Mouse (Mus musculus): ENCODE measurements around the gene Fam50b. TPM values are rescaled to one million over a fixed set of nuclear protein-coding genes. Genes with fewer than 3 reads are reported as not detected.
A peak's percentile ranks its signal among the peaks of the same experiment; 100 is the strongest.

Gene Fam50b
- polyA plus RNA-seq, 1 experiment: 0.09 TPM

DNA sequence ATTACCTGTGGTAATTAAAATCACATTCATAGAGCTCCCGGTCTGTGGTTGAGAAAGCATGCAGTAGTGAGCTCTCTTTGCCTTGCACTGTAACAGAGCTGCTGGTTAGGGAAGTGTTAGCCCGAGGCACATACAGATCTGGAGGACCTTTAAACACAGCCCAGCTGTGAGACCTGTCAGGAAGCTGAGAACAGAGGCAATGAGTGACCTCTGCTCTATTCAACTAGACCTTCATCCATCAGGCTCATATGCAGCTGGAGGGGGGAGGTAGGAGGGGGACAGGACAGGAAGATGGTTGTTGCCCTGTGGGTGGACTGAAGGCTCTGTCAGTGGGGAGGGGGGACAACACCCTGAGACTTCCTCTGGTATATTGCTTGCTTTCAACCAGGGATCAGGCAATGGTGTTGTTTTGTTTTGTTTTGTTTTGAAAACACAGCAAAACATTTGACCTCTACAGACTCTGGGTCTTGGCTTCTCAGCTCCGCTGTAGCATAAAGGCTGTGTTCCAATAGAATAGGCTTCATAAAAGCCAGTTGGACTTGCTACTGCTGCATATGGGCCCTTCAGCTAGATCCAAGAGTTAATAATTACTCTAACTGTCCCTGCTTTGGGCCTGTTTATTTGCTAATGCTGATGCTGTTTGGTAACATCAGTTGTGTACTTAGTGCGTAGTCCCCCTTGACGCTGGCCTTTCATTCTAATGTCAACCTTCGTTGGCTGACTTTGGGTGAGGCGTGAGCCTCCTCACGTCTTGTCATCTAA lies 9.6 kb upstream of the Fam50b start:
- WGBS: 58% methylated on average over 8 of the region's 8 CpGs
- no peaks in the 10 kb centered on the region for H3K36me3 ChIP-seq (ENCODE audit: control insufficient read depth, insufficient read depth, low read length)
- TF ChIP-seq POLR2A (IDR thresholded peaks at IDR 0.05; ENCODE audit: low read depth, low read length) (no peak), CTCF (conservative IDR thresholded peaks at IDR 0.05; ENCODE audit: insufficient read depth, insufficient read length, low read depth, low read length) (no peak)
- peaks cover 14% of the 10 kb centered on the region for H3K4me1 ChIP-seq (ENCODE audit: control insufficient read depth, insufficient read depth, low read length)
- DNase-seq: peak; percentile 40
- no peak overlapping the region for H3K4me3 ChIP-seq (ENCODE audit: insufficient read depth, low read depth, low read length)
- no peak overlapping the region for H3K27ac ChIP-seq (ENCODE audit: insufficient read depth, low read depth, low read length)
- no peaks in the 10 kb centered on the region for H3K27me3 ChIP-seq (replicated peaks; ENCODE audit: control insufficient read depth, insufficient read depth, low read length)

DNA sequence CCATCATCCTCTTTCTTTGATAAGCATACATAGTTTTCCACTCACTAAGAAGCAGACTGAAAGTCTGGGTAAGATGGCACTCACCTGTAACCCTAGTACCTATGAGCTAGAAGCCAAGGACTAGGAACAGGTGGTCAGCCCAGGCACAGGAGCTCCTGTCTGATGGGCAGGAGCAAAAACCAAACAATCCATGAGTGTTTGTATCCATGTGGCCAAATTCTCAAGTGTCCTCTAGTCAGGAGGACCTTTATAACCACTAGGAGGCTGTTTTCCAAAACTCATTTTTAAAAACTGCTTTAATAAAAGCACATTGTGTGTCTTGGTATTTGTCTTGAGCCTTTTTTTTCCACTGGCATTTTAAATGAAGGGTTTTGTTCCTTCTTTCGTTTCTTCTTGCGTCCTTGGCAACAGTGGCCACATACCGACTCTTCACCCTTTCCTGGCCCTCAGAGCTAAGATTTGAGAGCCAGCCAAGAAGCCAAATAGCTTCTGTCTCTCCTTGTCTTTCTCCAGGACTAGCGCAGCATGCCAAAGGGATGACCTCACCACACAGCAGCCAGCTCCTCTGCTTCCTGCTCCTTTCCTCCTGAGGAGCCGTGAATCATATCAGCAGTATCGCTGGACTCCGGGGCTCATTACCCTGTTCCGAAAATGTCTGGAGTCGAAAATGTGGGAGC lies 8.7 kb upstream of the Fam50b start:
- 7% methylated on average over 9 of the region's 9 CpGs for WGBS
- DNase-seq: peak; percentile 85
- peak overlapping the region; percentile 67; the same call in 1 of the 2 replicates for H3K27ac ChIP-seq (ENCODE audit: insufficient read depth, low read depth, low read length)
- peak overlapping the region; percentile 4; the same call in 1 of the 2 replicates for H3K4me3 ChIP-seq (ENCODE audit: insufficient read depth, low read depth, low read length)
- H3K36me3 ChIP-seq (ENCODE audit: control insufficient read depth, insufficient read depth, low read length): no peaks in the 10 kb centered on the region
- TF ChIP-seq POLR2A (IDR thresholded peaks at IDR 0.05; ENCODE audit: low read depth, low read length) (no peak), CTCF (conservative IDR thresholded peaks at IDR 0.05; ENCODE audit: insufficient read depth, insufficient read length, low read depth, low read length) (no peak)
- peaks cover 14% of the 10 kb centered on the region for H3K4me1 ChIP-seq (ENCODE audit: control insufficient read depth, insufficient read depth, low read length)
- no peaks in the 10 kb centered on the region for H3K27me3 ChIP-seq (replicated peaks; ENCODE audit: control insufficient read depth, insufficient read depth, low read length)

- Histone ChIP-seq H3K27ac (ENCODE audit: insufficient read depth, low read depth, low read length) (0 out of 2 replicates have a peak overlapping the region, but pooled peaks have one; percentile 0), H3K36me3 (ENCODE audit: control insufficient read depth, insufficient read depth, low read length) (no peaks in the 10 kb centered on the region), H3K4me3 (ENCODE audit: insufficient read depth, low read depth, low read length) (peak overlapping the region; percentile 4; the same call in 1 of the 2 replicates), H3K4me1 (ENCODE audit: control insufficient read depth, insufficient read depth, low read length) (peaks cover 14% of the 10 kb centered on the region), H3K27me3 (replicated peaks; ENCODE audit: control insufficient read depth, insufficient read depth, low read length) (no peaks in the 10 kb centered on the region)
- DNase-seq: no peak
- TF ChIP-seq CTCF (conservative IDR thresholded peaks at IDR 0.05; ENCODE audit: insufficient read depth, insufficient read length, low read depth, low read length): no peak
- no peak for TF ChIP-seq POLR2A (IDR thresholded peaks at IDR 0.05; ENCODE audit: low read depth, low read length)
- 22% methylated on average over 8 of the region's 8 CpGs for WGBS
Observed at GRCm38 (mm10) chr13:34726477-34726805, 8.2 kb upstream of the Fam50b start.

GRCm38 (mm10) chr13:34727060-34727459 lies 7.6 kb upstream of the Fam50b start:
- WGBS: 92% methylated on average over 2 of the region's 2 CpGs
- no peak overlapping the region for H3K4me3 ChIP-seq (ENCODE audit: insufficient read depth, low read depth, low read length)
- peaks cover 14% of the 10 kb centered on the region for H3K4me1 ChIP-seq (ENCODE audit: control insufficient read depth, insufficient read depth, low read length)
- no peaks in the 10 kb centered on the region for H3K36me3 ChIP-seq (ENCODE audit: control insufficient read depth, insufficient read depth, low read length)
- no peak for TF ChIP-seq CTCF (conservative IDR thresholded peaks at IDR 0.05; ENCODE audit: insufficient read depth, insufficient read length, low read depth, low read length)
- no peak for TF ChIP-seq POLR2A (IDR thresholded peaks at IDR 0.05; ENCODE audit: low read depth, low read length)
- DNase-seq: no peak
- H3K27ac ChIP-seq (ENCODE audit: insufficient read depth, low read depth, low read length): no peak overlapping the region
- no peaks in the 10 kb centered on the region for H3K27me3 ChIP-seq (replicated peaks; ENCODE audit: control insufficient read depth, insufficient read depth, low read length)

GRCm38 (mm10) chr13:34731551-34731950 lies 3.1 kb upstream of the Fam50b start:
- Histone ChIP-seq H3K27me3 (replicated peaks; ENCODE audit: control insufficient read depth, insufficient read depth, low read length) (no peaks in the 10 kb centered on the region), H3K4me1 (ENCODE audit: control insufficient read depth, insufficient read depth, low read length) (no peaks in the 10 kb centered on the region), H3K36me3 (ENCODE audit: control insufficient read depth, insufficient read depth, low read length) (no peaks in the 10 kb centered on the region), H3K4me3 (ENCODE audit: insufficient read depth, low read depth, low read length) (no peak overlapping the region), H3K27ac (ENCODE audit: insufficient read depth, low read depth, low read length) (no peak overlapping the region)
- no peak for DNase-seq
- 96% methylated on average over 6 of the region's 6 CpGs for WGBS
- TF ChIP-seq CTCF (conservative IDR thresholded peaks at IDR 0.05; ENCODE audit: insufficient read depth, insufficient read length, low read depth, low read length): no peak
- no peak for TF ChIP-seq POLR2A (IDR thresholded peaks at IDR 0.05; ENCODE audit: low read depth, low read length)

DNA sequence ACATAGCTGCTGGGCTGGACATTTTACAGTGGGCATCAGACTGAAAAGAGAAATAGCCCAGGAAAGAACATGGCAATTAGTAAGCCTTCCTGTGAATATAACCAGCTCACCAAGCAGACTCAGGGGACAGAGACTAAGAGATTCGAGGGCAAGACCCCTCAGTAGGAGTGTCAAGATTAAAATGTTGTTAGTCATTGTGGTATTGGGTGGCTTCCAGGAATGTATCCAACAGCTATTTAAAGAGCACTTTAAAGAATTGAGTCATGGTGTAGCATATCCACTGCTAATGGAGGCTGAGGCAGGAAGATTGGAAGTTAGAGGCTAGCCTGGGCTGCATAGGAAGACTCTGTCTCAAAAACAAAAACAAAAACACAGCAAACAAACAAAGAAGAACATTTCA lies 870 bp upstream of the Fam50b start:
- 50% methylated on average over 1 of the region's 1 CpGs for WGBS

DNA sequence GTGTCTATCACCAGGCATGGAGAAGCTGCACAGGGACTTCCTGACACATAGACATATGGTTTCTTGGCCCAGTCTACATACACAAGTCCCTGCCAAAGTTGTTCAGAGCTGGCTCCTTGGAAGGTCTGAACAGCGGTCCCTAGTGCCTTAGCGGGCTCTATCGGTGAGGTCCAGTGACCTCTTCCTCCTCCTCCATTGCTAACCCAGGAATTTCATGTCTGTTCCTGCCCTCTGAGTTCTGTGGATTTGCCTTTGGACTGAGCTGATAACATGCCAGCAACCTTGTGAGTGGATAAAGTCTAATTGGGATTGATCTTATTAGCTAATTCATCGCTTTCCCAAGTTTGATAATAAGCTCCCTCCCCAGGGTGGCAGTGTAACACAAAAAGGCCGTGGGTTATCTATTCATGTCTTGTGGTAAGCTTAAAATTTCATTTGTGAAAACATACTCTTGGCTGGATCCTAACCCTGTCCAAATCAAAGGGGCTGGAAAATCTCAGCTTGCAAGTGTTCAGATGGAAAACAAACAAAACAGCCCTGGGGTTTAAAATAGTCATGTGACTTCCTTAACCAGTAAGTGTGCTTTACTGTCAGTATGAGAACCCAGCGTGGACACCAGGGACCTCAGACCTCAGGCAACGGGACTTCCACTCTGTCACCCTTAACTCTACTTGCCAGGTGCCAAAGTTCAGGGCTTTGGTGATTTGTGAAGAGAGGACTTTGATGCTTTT lies 3.5 kb downstream of the Fam50b start:
- no peak; the same call in 1 of the 2 replicates for TF ChIP-seq CTCF (conservative IDR thresholded peaks at IDR 0.05; ENCODE audit: insufficient read depth, insufficient read length, low read depth, low read length)
- no peak for TF ChIP-seq POLR2A (IDR thresholded peaks at IDR 0.05; ENCODE audit: low read depth, low read length)
- Histone ChIP-seq H3K27me3 (replicated peaks; ENCODE audit: control insufficient read depth, insufficient read depth, low read length) (no peaks in the 10 kb centered on the region), H3K4me1 (ENCODE audit: control insufficient read depth, insufficient read depth, low read length) (no peaks in the 10 kb centered on the region), H3K27ac (ENCODE audit: insufficient read depth, low read depth, low read length) (no peak overlapping the region), H3K4me3 (ENCODE audit: insufficient read depth, low read depth, low read length) (no peak overlapping the region), H3K36me3 (ENCODE audit: control insufficient read depth, insufficient read depth, low read length) (no peaks in the 10 kb centered on the region)
- 72% methylated on average over 7 of the region's 7 CpGs for WGBS
- no peak for DNase-seq

More for the DNA sequence above, 870 bp upstream of the Fam50b start:
- no peak for TF ChIP-seq CTCF (conservative IDR thresholded peaks at IDR 0.05; ENCODE audit: insufficient read depth, insufficient read length, low read depth, low read length)
- no peak for TF ChIP-seq POLR2A (IDR thresholded peaks at IDR 0.05; ENCODE audit: low read depth, low read length)
- no peaks in the 10 kb centered on the region for H3K4me1 ChIP-seq (ENCODE audit: control insufficient read depth, insufficient read depth, low read length)
- no peak overlapping the region for H3K27ac ChIP-seq (ENCODE audit: insufficient read depth, low read depth, low read length)
- no peaks in the 10 kb centered on the region for H3K27me3 ChIP-seq (replicated peaks; ENCODE audit: control insufficient read depth, insufficient read depth, low read length)
- H3K36me3 ChIP-seq (ENCODE audit: control insufficient read depth, insufficient read depth, low read length): no peaks in the 10 kb centered on the region
- DNase-seq: no peak
- no peak overlapping the region for H3K4me3 ChIP-seq (ENCODE audit: insufficient read depth, low read depth, low read length)
